Mouse (Mus musculus) E14TG2a.4 (cell line): ENCODE results near the gene Gm10406.
"Not testable (repeated sequence)": the region's sequence is repeated elsewhere in the genome, so short reads cannot be mapped to it uniquely, and the experiment has no call there.

Source experiments
- H3K27me3 ChIP-seq: 2 replicates; pipeline ENCODE4 v1.6.1; 2014; ENCODE audit warnings: low read length, control low read depth; ENCODE audit not compliant: insufficient read depth
- H3K36me3 ChIP-seq: 2 replicates; pipeline ENCODE4 v1.6.1; 2014; ENCODE audit warnings: low read length, control low read depth; ENCODE audit not compliant: insufficient read depth
- H3K4me1 ChIP-seq: replicated peaks from 2 replicates; pipeline ENCODE4 v1.6.1; 2014; ENCODE audit warnings: low read depth, low read length, control low read depth
- H3K4me3 ChIP-seq: replicated peaks from 2 replicates; pipeline ENCODE4 v1.5.1; 2014; ENCODE audit warnings: mild to moderate bottlenecking, low read length
- H3K9me3 ChIP-seq: 2 replicates; pipeline ENCODE4 v1.6.1; 2014; ENCODE audit warnings: low read length, control low read depth

Gm10406 gene

DNA sequence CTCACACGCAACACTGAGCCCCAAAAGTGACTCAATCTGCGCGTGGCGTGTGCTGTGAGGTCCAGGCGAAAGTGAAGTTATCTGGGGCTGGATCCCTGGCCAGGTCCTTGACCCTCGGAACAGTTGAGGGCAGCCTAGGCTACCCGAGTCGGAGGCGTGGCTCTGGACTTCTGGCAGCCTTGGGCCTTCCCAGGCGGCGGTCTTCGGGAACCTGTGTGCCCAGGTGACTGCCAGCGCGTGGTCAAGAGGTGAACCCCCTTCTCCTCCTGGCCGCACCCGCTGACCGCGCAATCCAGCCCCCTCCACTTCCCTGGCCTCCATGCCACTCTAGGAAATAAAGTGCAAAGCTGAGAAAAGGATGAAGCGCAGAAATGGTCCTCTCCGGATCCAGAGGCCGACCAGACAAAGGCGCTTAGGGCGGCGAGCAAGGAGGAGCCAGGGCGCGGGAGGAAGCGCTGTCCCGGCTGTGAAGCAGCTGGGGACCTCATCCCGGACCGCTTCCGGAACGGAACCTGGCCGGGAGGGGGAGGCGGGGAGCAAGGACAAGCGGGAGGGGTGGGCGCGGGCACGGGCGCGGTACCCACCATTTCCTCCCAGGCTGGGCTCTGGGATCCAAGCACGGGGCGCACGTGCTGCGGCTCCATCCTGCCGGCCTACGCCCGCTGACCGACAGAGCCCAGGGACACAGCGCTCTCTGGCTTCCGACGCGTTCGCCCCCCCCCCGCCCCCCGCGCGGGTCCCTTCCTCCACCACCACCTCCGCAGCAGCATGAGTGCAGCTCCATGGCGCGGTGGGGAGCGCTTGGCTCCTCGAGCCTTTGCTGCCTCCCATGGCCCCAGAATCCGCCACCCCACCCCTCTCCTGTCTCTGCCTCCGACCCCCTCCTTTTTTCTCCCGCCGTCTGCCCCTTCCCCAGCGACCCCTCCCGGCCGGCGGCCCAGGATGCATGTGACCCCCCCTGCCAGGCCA is at the start of gene Gm10406:
TSS of gene Gm10406 (minus strand) at position 669 of the 969 bp plus-strand sequence.
- not testable (repeated sequence) for H3K36me3 ChIP-seq, H3K4me1 ChIP-seq, H3K9me3 ChIP-seq, H3K27me3 ChIP-seq
- peak within 1 kb of the TSS; percentile 69 for H3K4me3 ChIP-seq

DNA sequence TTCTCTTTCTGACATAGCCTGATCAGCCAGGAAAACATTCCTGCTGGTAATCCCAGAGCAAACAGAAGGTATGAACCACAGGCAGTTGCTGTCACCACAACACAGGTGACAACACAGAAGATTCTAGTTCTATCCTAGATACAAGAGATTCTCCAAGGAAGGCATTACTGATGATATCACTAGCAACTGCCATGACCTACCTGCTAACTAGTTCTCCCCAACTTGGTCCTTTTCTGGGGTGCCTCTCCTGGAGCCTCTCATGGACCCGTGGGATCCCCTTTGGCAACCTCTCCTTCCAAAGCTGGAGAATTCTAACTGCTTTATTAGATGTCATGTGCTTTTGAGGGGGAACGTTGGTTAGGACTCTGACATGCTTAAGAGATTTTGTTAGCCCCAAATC is 17.6 kb upstream of the Gm10406 start, which contains the start of gene Gm3685:
TSS of gene Gm3685 (minus strand) at position 101 of the 400 bp plus-strand sequence.
- not testable (repeated sequence) for H3K36me3 ChIP-seq, H3K4me3 ChIP-seq, H3K27me3 ChIP-seq, H3K4me1 ChIP-seq, H3K9me3 ChIP-seq

DNA sequence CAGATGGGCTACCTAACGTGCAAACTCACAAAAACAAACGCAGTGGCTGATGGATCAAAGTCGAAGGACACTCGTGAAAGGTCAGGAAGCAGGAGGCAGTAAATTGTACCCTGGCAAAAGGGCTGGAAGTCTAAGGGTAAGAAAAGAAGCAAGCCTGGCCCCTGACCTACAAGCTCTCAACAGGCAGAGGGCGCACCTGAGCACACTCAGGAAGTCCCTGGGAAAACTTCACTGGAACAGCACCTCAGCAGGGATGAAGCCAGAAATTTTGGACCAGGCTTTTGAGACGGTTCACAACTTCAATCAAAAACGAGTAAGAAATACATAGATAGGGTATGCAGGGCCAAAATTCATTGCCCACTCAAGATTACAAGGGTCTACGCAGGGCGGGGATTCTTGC is 975 bp downstream of the Gm10406 start:
- not testable (repeated sequence) for H3K9me3 ChIP-seq, H3K4me3 ChIP-seq, H3K27me3 ChIP-seq, H3K36me3 ChIP-seq, H3K4me1 ChIP-seq

DNA sequence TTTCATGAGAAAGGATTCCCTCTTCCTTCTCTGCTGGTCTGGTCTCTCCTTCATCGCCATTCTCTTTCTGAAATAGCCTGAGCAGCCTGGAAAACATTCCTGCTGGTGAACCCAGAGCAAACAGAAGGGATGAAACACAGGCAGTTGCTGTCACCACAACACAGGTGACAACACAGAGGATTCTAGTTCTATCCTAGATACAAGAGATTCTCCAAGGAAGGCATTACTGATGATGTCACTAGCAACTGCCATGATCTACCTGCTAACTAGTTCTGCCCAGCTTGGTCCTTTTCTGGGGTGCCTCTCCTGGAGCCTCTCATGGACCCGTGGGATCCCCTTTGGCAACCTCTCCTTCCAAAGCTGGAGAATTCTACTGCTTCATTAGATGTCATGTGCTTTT is 53.5 kb downstream of the Gm10406 start, which contains the start of gene Gm6356:
TSS of gene Gm6356 (minus strand) at position 101 of the 400 bp plus-strand sequence.
- not testable (repeated sequence) for H3K9me3 ChIP-seq, H3K4me1 ChIP-seq, H3K4me3 ChIP-seq, H3K27me3 ChIP-seq, H3K36me3 ChIP-seq
